Mouse (Mus musculus): ENCODE results near the gene Sik1. TPM values are rescaled to one million over a fixed set of nuclear protein-coding genes. Genes with fewer than 3 reads are reported as not detected.
A peak's percentile ranks its signal among the peaks of the same experiment; 100 is the strongest.

Gene Sik1
- polyA plus RNA-seq, 1 experiment from 2014 or later = 37.1 TPM

- H3K27me3 ChIP-seq = no peaks in the 10 kb centered on the region
- in situ Hi-C loops (cut with MboI; ENCODE audit: low pct_unique_long_range_greater_than_20kb) = loop anchor here (5.0 kb wide), 4 partner anchors 65 to 170 kb away; no protein-coding TSS in a partner anchor
- no peak for TF ChIP-seq CTCF (IDR thresholded peaks at IDR 0.05)
- no peak for ATAC-seq
- DNase-seq (ENCODE audit: low read depth, low spot score) = no peak
- CTCF ChIA-PET = interaction anchor here (0.9 to 1.6 kb wide), 3 partner anchors 11 to 168 kb away, joined by 3 read pairs; no protein-coding TSS in a partner anchor
- POLR2A ChIA-PET = no interaction called here
Measured at GRCm38 (mm10) chr17:31857251-31857650, 1.6 kb upstream of the Sik1 start.

- no peak for TF ChIP-seq CTCF (IDR thresholded peaks at IDR 0.05)
- H3K27me3 ChIP-seq = no peaks in the 10 kb centered on the region
- ChIA-PET POLR2A (interaction anchor here (0.6 to 1.2 kb wide), 2 partner anchors 56 to 64 kb away, joined by 3 read pairs; no protein-coding TSS in a partner anchor), CTCF (interaction anchor here (1.2 to 1.6 kb wide), 2 partner anchors 12 to 125 kb away, joined by 3 read pairs; no protein-coding TSS in a partner anchor)
- in situ Hi-C loops (cut with MboI; ENCODE audit: low pct_unique_long_range_greater_than_20kb) = loop anchor here (5.0 kb wide), 4 partner anchors 66 to 169 kb away; no protein-coding TSS in a partner anchor
- ATAC-seq = no peak
- no peak for DNase-seq (ENCODE audit: low read depth, low spot score)
Measured at GRCm38 (mm10) chr17:31856519-31857160, 1.0 kb upstream of the Sik1 start.

GRCm38 (mm10) chr17:31854770-31855596 is 621 bp downstream of the Sik1 start:
- no peaks in the 10 kb centered on the region for H3K27me3 ChIP-seq
- ChIA-PET CTCF (interaction anchor here (0.9 to 2.6 kb wide), 3 partner anchors 16 to 169 kb away, joined by 3 to 6 read pairs (median 4); no protein-coding TSS in a partner anchor), POLR2A (interaction anchor here (0.6 to 2.7 kb wide), 12 partner anchors 14 to 227 kb away, joined by 3 to 10 read pairs (median 4); no protein-coding TSS in a partner anchor)
- in situ Hi-C loops (cut with MboI; ENCODE audit: low pct_unique_long_range_greater_than_20kb) = loop anchor here (5.0 kb wide), 4 partner anchors 67 to 168 kb away; no protein-coding TSS in a partner anchor
- ATAC-seq (peak; percentile 23), DNase-seq (ENCODE audit: low read depth, low spot score) (no peak)
- no peak for TF ChIP-seq CTCF (IDR thresholded peaks at IDR 0.05)

- no peak for TF ChIP-seq CTCF (IDR thresholded peaks at IDR 0.05)
- CTCF ChIA-PET = interaction anchor here (0.9 to 2.6 kb wide), 4 partner anchors 57 to 167 kb away, joined by 3 to 6 read pairs (median 4); no protein-coding TSS in a partner anchor
- POLR2A ChIA-PET = interaction anchor here (0.7 to 2.7 kb wide), 4 partner anchors 19 to 171 kb away, joined by 3 to 10 read pairs (median 4); no protein-coding TSS in a partner anchor
- DNase-seq (ENCODE audit: low read depth, low spot score) (no peak), ATAC-seq (no peak)
- in situ Hi-C loops (cut with MboI; ENCODE audit: low pct_unique_long_range_greater_than_20kb) = no loop called here
- no peaks in the 10 kb centered on the region for H3K27me3 ChIP-seq
Measured at GRCm38 (mm10) chr17:31853448-31854188, 2.0 kb downstream of the Sik1 start.

- DNase-seq (ENCODE audit: low read depth, low spot score) = no peak
- in situ Hi-C loops (cut with MboI; ENCODE audit: low pct_unique_long_range_greater_than_20kb) = no loop called here
- no peak for TF ChIP-seq CTCF (IDR thresholded peaks at IDR 0.05)
- ChIA-PET POLR2A (interaction anchor here (2.7 kb wide), 1 partner anchor 19 kb away, joined by 10 read pairs; no protein-coding TSS in a partner anchor), CTCF (interaction anchor here (0.9 to 2.6 kb wide), 3 partner anchors 58 to 160 kb away, joined by 3 to 6 read pairs (median 4); no protein-coding TSS in a partner anchor)
- ATAC-seq = no peak
- no peaks in the 10 kb centered on the region for H3K27me3 ChIP-seq
Measured at GRCm38 (mm10) chr17:31852782-31853447, 2.7 kb downstream of the Sik1 start.

GRCm38 (mm10) chr17:31851816-31852476 is 3.7 kb downstream of the Sik1 start:
- TF ChIP-seq CTCF (IDR thresholded peaks at IDR 0.05) = no peak
- ChIA-PET CTCF (interaction anchor here (1.6 kb wide), 1 partner anchor 12 kb away, joined by 6 read pairs; no protein-coding TSS in a partner anchor), POLR2A (interaction anchor here (0.7 kb wide), 1 partner anchor 24 kb away, joined by 4 read pairs; no protein-coding TSS in a partner anchor)
- no peaks in the 10 kb centered on the region for H3K27me3 ChIP-seq
- no peak for DNase-seq (ENCODE audit: low read depth, low spot score)
- in situ Hi-C loops (cut with MboI; ENCODE audit: low pct_unique_long_range_greater_than_20kb) = no loop called here
- no peak for ATAC-seq

- H3K27me3 ChIP-seq = no peaks in the 10 kb centered on the region
- DNase-seq (ENCODE audit: low read depth, low spot score) (no peak), ATAC-seq (no peak)
- CTCF ChIA-PET = interaction anchor here (1.6 kb wide), 1 partner anchor 10 kb away, joined by 6 read pairs; no protein-coding TSS in a partner anchor
- TF ChIP-seq CTCF (IDR thresholded peaks at IDR 0.05) = no peak
- POLR2A ChIA-PET = interaction anchor here (0.8 kb wide), 1 partner anchor 43 kb away, joined by 3 read pairs; no protein-coding TSS in a partner anchor
- in situ Hi-C loops (cut with MboI; ENCODE audit: low pct_unique_long_range_greater_than_20kb) = no loop called here
Measured at GRCm38 (mm10) chr17:31850457-31850980, 5.1 kb downstream of the Sik1 start.

- DNase-seq (ENCODE audit: low read depth, low spot score) (no peak), ATAC-seq (no peak)
- TF ChIP-seq CTCF (IDR thresholded peaks at IDR 0.05) = no peak
- ChIA-PET POLR2A (no interaction called here), CTCF (interaction anchor here (0.7 kb wide), 1 partner anchor 178 kb away, joined by 3 read pairs; no protein-coding TSS in a partner anchor)
- H3K27me3 ChIP-seq = no peaks in the 10 kb centered on the region
- in situ Hi-C loops (cut with MboI; ENCODE audit: low pct_unique_long_range_greater_than_20kb) = no loop called here
Measured at GRCm38 (mm10) chr17:31846970-31847369, 8.6 kb downstream of the Sik1 start.
